7 mouse cellular contexts compared by ENCODE assay signal in genomic region chr6:100502961-100503782, GRCm38 (mm10).
DNase-seq lines count a peak whose midpoint lies in the region.

No protein-coding gene starts in this region.

- peak; percentile 25 for DNase-seq in urinary bladder, postnatal 25 days (ENCODE audit: low spot score)
- no peak for DNase-seq in urinary bladder, adult 2 months (ENCODE audit: low spot score)
- DNase-seq in cerebellum, adult 9-10 months, result peak; percentile 95
- peak; percentile 36 for DNase-seq in gastrocnemius, postnatal 10 days
- DNase-seq in layer of hippocampus, postnatal 10 days (ENCODE audit: low spot score in 2 of 2), result peak; percentile 50 to 68
- DNase-seq in right cerebral cortex, postnatal 14 days, result peak; percentile 27
- no peak for DNase-seq in thymus, postnatal 14 days

Comparison
In these comparisons a context has a peak if more than half of its experiments do, and no peak if none do; other contexts are left out.
1. DNase-seq: peak in urinary bladder, postnatal 25 days (single experiment), cerebellum, adult 9-10 months (single experiment), gastrocnemius, postnatal 10 days (single experiment), layer of hippocampus, postnatal 10 days (2 of 2) and right cerebral cortex, postnatal 14 days (single experiment); none in urinary bladder, adult 2 months (single experiment) and thymus, postnatal 14 days (single experiment).